Mouse (Mus musculus) heart, adult 2 months (tissue): Measurements from ENCODE around the gene Tspan5.

Experiments used
- CTCF ChIP-seq: fragments of 200-600 bp; IDR thresholded peaks from 2 replicates; pipeline ENCODE4 v1.8.1; 2022; ENCODE audit warnings: antibody characterized with exemption, mild to moderate bottlenecking, moderate library complexity
- EP300 ChIP-seq: fragments of 200-500 bp; IDR thresholded peaks from 2 replicates; pipeline ENCODE4 v1.6.1; 2011; ENCODE audit warnings: low read depth, low read length, control low read depth; ENCODE audit not compliant: insufficient read depth
- POLR2A ChIP-seq: fragments of 200-500 bp; IDR thresholded peaks from 2 replicates; pipeline ENCODE4 v1.6.1; 2011; ENCODE audit warnings: mild to moderate bottlenecking, low read depth, low read length, control low read depth; ENCODE audit not compliant: insufficient read depth

DNA sequence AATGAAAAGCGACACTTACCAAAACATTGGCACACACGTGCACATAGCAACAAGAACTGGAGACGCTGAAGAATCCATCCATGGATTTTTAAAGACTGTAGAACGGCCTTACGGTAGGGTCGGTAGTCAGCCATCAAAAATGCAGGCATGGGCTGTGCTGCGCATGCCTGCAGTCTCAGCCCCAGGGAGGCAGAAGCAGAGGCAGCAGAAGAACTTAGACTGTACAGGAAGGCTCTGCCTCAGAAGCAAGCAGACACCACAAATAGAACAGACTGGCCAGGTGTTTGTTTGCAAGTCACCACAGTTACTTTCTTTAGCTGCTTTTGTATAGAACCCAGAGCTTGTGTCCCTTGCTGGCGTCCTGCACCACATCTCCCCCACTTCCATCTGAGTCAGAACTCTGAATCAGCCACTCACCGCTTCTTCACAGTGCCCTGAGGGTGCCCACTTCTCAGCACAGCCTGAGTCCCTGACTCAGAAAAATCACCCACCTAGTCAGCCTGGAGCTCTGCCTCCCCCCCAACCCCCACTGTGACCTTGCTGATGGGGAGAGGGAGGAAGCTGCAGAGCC, 158.7 kb downstream of the Tspan5 start:
- no peak for TF ChIP-seq POLR2A
- no peak for TF ChIP-seq CTCF
- TF ChIP-seq EP300: no peak
